10 mouse cellular contexts compared by ENCODE assay signal in genomic region chr11:108148491-108148890, GRCm38 (mm10).
DNase-seq lines count a peak whose midpoint lies in the region; ATAC-seq and TF ChIP-seq lines count a peak whose summit lies in the region.
"Had no signal": no experiment of that assay in that cellular context is flagged by ENCODE, and none has a peak within 500 bp of the region (broad histone marks: within the 10 kb centered on the region; RNA-seq: fewer than 3 reads in every experiment).

No protein-coding gene starts in this region.

- TF ChIP-seq POLR2A in kidney, adult 2 months (IDR thresholded peaks at IDR 0.05; ENCODE audit: low read depth, low read length) = no peak

- H3K36me3 ChIP-seq in heart, embryonic 14.5 days (ENCODE audit: control insufficient read depth, insufficient read depth, low read length) = no peaks in the 10 kb centered on the region
- no peaks in the 10 kb centered on the region for H3K36me3 ChIP-seq in limb, embryonic 13.5 days
- H3K36me3 ChIP-seq in kidney, adult 2 months (ENCODE audit: control insufficient read depth, insufficient read depth, low read length) = no peaks in the 10 kb centered on the region

- H3K9me3 ChIP-seq in heart, embryonic 14.5 days (ENCODE audit: control insufficient read depth, low read length) = no peaks in the 10 kb centered on the region
- no peaks in the 10 kb centered on the region for H3K9me3 ChIP-seq in limb, embryonic 13.5 days

- no peak for TF ChIP-seq CTCF in kidney, adult 2 months (conservative IDR thresholded peaks at IDR 0.05; ENCODE audit: insufficient read depth, insufficient read length, low read depth, low read length)

- H3K4me3 ChIP-seq in heart, embryonic 14.5 days (ENCODE audit: control insufficient read depth in 1 of 2, insufficient read depth in 1 of 2, low read depth in 1 of 2, low read length in 2 of 2) = no peak overlapping the region
- H3K4me3 ChIP-seq in limb, embryonic 13.5 days = no peak overlapping the region
- no peak overlapping the region for H3K4me3 ChIP-seq in kidney, adult 2 months (ENCODE audit: insufficient read depth, low read depth, low read length)

- H3K27me3 ChIP-seq in heart, embryonic 14.5 days (ENCODE audit: control insufficient read depth, insufficient read depth, low read length) = no peaks in the 10 kb centered on the region
- H3K27me3 ChIP-seq in limb, embryonic 13.5 days = no peaks in the 10 kb centered on the region
- no peaks in the 10 kb centered on the region for H3K27me3 ChIP-seq in kidney, adult 2 months (replicated peaks; ENCODE audit: control insufficient read depth, insufficient read depth, low read length)

- DNase-seq in heart, postnatal 25 days (ENCODE audit: low spot score) = no peak
- DNase-seq in 416B (ENCODE audit: low read depth) (peak; percentile 98), adipocyte (ENCODE audit: low spot score) (no peak)
- peak; percentile 26 for DNase-seq in Muller cell, postnatal 12 days (ENCODE audit: inconsistent ontology term)
- no peak for DNase-seq in kidney, adult 2 months
- no peak for DNase-seq in left cerebral cortex, adult 9 months (ENCODE audit: low spot score in 2 of 2)
- DNase-seq: adrenal gland, postnatal 36 days; layer of hippocampus, adult 9-11 months had no signal

- intact Hi-C loops in heart, postnatal 25 days (cut with DNase I) = no loop called here

- peaks cover 40 to 78% of the 10 kb centered on the region in 2 experiments for H3K4me1 ChIP-seq in heart, embryonic 14.5 days (ENCODE audit: control insufficient read depth in 2 of 2, insufficient read depth in 2 of 2, low read length in 2 of 2)
- peaks cover 58% of the 10 kb centered on the region for H3K4me1 ChIP-seq in limb, embryonic 13.5 days
- no peaks in the 10 kb centered on the region for H3K4me1 ChIP-seq in kidney, adult 2 months (ENCODE audit: control insufficient read depth, insufficient read depth, low read length)

- H3K4me2 ChIP-seq in heart, embryonic 14.5 days (ENCODE audit: low read length) = peak overlapping the region; percentile 49
- no peak overlapping the region for H3K4me2 ChIP-seq in limb, embryonic 13.5 days (replicated peaks)

- WGBS in heart, embryonic 14.5 days = 11% methylated on average over 4 of the region's 4 CpGs
- 19% methylated on average over 4 of the region's 4 CpGs for WGBS in limb, embryonic 13.5 days
- 71% methylated on average over 4 of the region's 4 CpGs for WGBS in kidney, adult 2 months

- peak overlapping the region; percentile 92 to 95 for H3K27ac ChIP-seq in heart, embryonic 14.5 days (replicated peaks in 1 of 2; ENCODE audit: control insufficient read depth in 1 of 2, insufficient read depth in 1 of 2, low read depth in 2 of 2, low read length in 2 of 2)
- H3K27ac ChIP-seq in limb, embryonic 13.5 days = peak overlapping the region; percentile 45; the same call in 1 of the 2 replicates
- no peak overlapping the region for H3K27ac ChIP-seq in kidney, adult 2 months (ENCODE audit: insufficient read depth, low read depth, low read length)

- peak overlapping the region; percentile 57 for H3K9ac ChIP-seq in heart, embryonic 14.5 days (ENCODE audit: low read length)
- no peak overlapping the region for H3K9ac ChIP-seq in limb, embryonic 13.5 days

- ATAC-seq in heart, embryonic 14.5 days (ENCODE audit: insufficient number of reproducible peaks, insufficient read depth, low FRiP score, low read depth) = peak; percentile 73
- peak; percentile 68; the same call in 1 of the 2 replicates for ATAC-seq in limb, embryonic 13.5 days (ENCODE audit: low FRiP score, low read depth)

Comparison
In these comparisons a context has a peak if more than half of its experiments do, and no peak if none do; other contexts are left out.
1. DNase-seq: peak in 416B (single experiment) and Muller cell, postnatal 12 days (single experiment); none in heart, postnatal 25 days (single experiment), adipocyte (single experiment), kidney, adult 2 months (single experiment) and left cerebral cortex, adult 9 months (0 of 2).